Mouse (Mus musculus): ENCODE measurements at regions not wholly inside any gene's neighbourhood (a gene's known extent, or its start where the extent isn't known, plus 50 kb on each side); places are given as distances from the start of the nearest gene placed in this dataset.

DNA sequence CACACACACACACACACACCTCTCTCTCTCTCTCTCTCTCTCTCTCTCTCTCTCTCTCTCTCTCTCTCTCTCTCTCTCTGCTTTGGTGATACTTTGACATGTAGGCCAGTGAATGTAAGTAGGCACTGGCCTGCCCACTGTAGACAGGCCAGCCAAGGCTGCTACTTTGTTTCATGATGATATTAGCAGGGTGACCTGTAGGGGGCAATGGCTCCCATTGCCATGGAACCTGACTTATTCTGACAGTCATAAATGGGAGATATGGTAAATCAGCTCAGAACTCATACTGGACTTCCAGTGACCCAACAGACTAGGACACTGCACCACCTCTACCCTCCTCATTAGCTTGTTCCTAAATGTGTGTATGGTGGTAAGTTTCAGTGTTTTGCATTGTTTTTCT, 235.0 kb upstream of the Gm10192 start:
- DNase-seq (ENCODE audit: low spot score) = no peak
- H3K27me3 ChIP-seq (ENCODE audit: control insufficient read depth, insufficient read depth, low read length) = no peaks in the 10 kb centered on the region

DNA sequence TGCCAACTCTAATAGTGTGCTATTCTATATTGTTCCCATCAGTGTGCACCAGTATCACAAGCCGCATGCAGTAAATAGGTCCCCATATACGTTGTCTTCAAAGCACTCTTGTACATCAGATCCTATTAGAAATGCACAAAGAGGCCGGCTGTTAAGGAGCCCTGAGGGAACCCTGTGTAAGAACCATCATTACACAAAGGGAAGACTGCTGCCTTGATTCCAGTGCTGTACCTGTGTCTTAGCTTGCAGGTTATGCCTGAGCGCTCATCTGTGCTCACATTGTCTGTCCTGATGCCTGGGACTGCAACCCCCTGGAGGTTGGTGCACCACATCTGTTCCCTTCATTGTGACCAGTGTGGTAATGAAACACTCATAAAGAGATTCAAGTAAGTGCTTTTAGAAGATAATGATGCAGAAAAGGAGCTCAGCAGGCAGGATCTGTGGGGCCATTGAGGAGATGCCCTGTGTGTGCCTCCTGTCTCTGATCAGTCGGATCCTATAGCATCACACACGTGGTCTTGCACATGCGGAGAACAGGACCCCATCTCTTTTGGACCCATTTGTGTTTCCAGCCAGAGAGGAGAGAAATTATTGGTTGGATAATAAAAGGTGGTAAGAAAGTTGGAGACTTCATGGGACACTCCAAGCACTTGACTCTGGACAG, 225.8 kb upstream of the Gm10192 start:
- ATAC-seq (ENCODE audit: low FRiP score, low TSS enrichment) (no peak), DNase-seq (ENCODE audit: low spot score) (no peak)
- TF ChIP-seq CTCF (IDR thresholded peaks at IDR 0.05; ENCODE audit: low read depth) = no peak
- no peak for TF ChIP-seq EP300 (optimal IDR thresholded peaks at IDR 0.05)
- Histone ChIP-seq H3K4me2 (replicated peaks; ENCODE audit: low read depth) (no peak overlapping the region), H3K36me3 (ENCODE audit: control insufficient read depth, insufficient read depth, low read length) (no peaks in the 10 kb centered on the region), H3K27ac (replicated peaks) (no peak overlapping the region), H3K4me3 (ENCODE audit: low read depth, low read length) (no peak overlapping the region), H3K9ac (ENCODE audit: low read length) (no peak overlapping the region), H3K27me3 (ENCODE audit: control insufficient read depth, insufficient read depth, low read length) (no peaks in the 10 kb centered on the region), H3K4me1 (replicated peaks; ENCODE audit: control insufficient read depth, insufficient read depth) (no peaks in the 10 kb centered on the region), H3K9me3 (ENCODE audit: control insufficient read depth, low read length) (no peaks in the 10 kb centered on the region)
- WGBS = 87% methylated on average over 7 of the region's 7 CpGs

More for the DNA sequence above, 235.0 kb upstream of the Gm10192 start:
- Histone ChIP-seq H3K4me3 (ENCODE audit: low read depth, low read length) (no peak overlapping the region), H3K36me3 (ENCODE audit: control insufficient read depth, insufficient read depth, low read length) (no peaks in the 10 kb centered on the region), H3K4me1 (replicated peaks; ENCODE audit: control insufficient read depth, insufficient read depth) (no peaks in the 10 kb centered on the region), H3K9me3 (ENCODE audit: control insufficient read depth, low read length) (no peaks in the 10 kb centered on the region), H3K9ac (ENCODE audit: low read length) (no peak overlapping the region), H3K27ac (replicated peaks) (no peak overlapping the region), H3K4me2 (replicated peaks; ENCODE audit: low read depth) (no peak overlapping the region)
- TF ChIP-seq CTCF (IDR thresholded peaks at IDR 0.05; ENCODE audit: low read depth) = peak; percentile 41
- no peak for TF ChIP-seq EP300 (optimal IDR thresholded peaks at IDR 0.05)
- ATAC-seq (ENCODE audit: low FRiP score, low TSS enrichment) = no peak

DNA sequence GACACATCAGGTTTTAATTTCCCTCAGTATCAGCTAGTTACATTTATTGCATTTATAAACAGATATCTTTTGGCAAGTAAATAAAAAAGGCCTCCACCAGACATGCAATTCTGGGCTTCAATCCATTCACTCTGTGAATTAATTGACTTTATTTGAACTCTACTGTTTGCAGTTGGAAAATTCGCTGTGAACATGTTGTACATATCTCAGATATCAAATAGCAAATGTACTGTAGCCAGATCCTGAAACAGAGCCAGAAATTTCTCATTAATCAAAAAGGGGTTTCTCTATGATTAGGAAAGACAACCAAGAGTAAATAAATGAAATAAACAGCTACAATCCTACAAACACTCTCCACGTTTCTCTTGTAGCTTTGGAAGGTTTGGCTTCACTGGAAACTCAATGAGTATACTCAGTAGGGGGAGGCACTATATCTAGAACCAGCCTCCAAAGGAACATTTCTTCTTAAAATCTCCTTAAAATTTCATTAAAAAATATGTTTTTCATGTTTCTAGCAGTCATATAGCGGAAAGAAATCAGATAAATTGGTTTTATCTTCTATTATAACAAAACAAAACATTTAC, 211.8 kb upstream of the Gm10192 start:
- no peak for TF ChIP-seq CTCF (IDR thresholded peaks at IDR 0.05; ENCODE audit: low read depth)
- no peak for TF ChIP-seq EP300 (optimal IDR thresholded peaks at IDR 0.05)
- H3K4me2 ChIP-seq (replicated peaks; ENCODE audit: low read depth) = no peak overlapping the region
- H3K4me1 ChIP-seq (replicated peaks; ENCODE audit: control insufficient read depth, insufficient read depth) = no peaks in the 10 kb centered on the region
- no peaks in the 10 kb centered on the region for H3K36me3 ChIP-seq (ENCODE audit: control insufficient read depth, insufficient read depth, low read length)
- H3K27me3 ChIP-seq (ENCODE audit: control insufficient read depth, insufficient read depth, low read length) = no peaks in the 10 kb centered on the region
- 41% methylated on average over 3 of the region's 3 CpGs for WGBS
- H3K27ac ChIP-seq (replicated peaks) = no peak overlapping the region
- H3K4me3 ChIP-seq (ENCODE audit: low read depth, low read length) = no peak overlapping the region
- no peak overlapping the region for H3K9ac ChIP-seq (ENCODE audit: low read length)
- DNase-seq (ENCODE audit: low spot score) = no peak
- no peak for ATAC-seq (ENCODE audit: low FRiP score, low TSS enrichment)
- no peaks in the 10 kb centered on the region for H3K9me3 ChIP-seq (ENCODE audit: control insufficient read depth, low read length)

DNA sequence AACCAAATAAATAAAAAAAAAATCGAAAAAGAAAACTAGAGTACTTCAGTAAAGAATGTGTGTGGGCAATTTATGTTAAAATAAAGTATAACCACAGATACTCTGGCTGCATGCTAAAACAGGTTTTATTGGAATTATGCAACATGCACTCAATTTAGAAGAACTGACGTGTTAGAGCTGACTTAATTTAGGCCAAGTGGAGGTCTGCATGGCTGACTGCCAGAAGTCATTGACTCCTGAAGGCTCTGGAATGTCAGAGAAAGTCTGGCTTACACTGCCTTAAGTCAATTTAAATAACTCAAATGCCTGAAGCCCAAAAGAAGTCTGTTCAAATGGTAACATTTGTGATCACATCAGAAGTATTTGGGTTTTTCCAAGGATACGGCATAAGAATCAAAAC, 198.1 kb upstream of the Gm10192 start:
- no peak overlapping the region for H3K9ac ChIP-seq (ENCODE audit: low read length)
- H3K4me3 ChIP-seq (ENCODE audit: low read depth, low read length) = no peak overlapping the region
- no peak for TF ChIP-seq CTCF (IDR thresholded peaks at IDR 0.05; ENCODE audit: low read depth)
- no peak for TF ChIP-seq EP300 (optimal IDR thresholded peaks at IDR 0.05)
- 29% methylated on average over 3 of the region's 3 CpGs for WGBS
- H3K27me3 ChIP-seq (ENCODE audit: control insufficient read depth, insufficient read depth, low read length) = no peaks in the 10 kb centered on the region
- DNase-seq (ENCODE audit: low spot score) = no peak
- no peaks in the 10 kb centered on the region for H3K4me1 ChIP-seq (replicated peaks; ENCODE audit: control insufficient read depth, insufficient read depth)
- H3K27ac ChIP-seq (replicated peaks) = no peak overlapping the region
- H3K36me3 ChIP-seq (ENCODE audit: control insufficient read depth, insufficient read depth, low read length) = no peaks in the 10 kb centered on the region
- no peaks in the 10 kb centered on the region for H3K9me3 ChIP-seq (ENCODE audit: control insufficient read depth, low read length)
- ATAC-seq (ENCODE audit: low FRiP score, low TSS enrichment) = no peak
- no peak overlapping the region for H3K4me2 ChIP-seq (replicated peaks; ENCODE audit: low read depth)

DNA sequence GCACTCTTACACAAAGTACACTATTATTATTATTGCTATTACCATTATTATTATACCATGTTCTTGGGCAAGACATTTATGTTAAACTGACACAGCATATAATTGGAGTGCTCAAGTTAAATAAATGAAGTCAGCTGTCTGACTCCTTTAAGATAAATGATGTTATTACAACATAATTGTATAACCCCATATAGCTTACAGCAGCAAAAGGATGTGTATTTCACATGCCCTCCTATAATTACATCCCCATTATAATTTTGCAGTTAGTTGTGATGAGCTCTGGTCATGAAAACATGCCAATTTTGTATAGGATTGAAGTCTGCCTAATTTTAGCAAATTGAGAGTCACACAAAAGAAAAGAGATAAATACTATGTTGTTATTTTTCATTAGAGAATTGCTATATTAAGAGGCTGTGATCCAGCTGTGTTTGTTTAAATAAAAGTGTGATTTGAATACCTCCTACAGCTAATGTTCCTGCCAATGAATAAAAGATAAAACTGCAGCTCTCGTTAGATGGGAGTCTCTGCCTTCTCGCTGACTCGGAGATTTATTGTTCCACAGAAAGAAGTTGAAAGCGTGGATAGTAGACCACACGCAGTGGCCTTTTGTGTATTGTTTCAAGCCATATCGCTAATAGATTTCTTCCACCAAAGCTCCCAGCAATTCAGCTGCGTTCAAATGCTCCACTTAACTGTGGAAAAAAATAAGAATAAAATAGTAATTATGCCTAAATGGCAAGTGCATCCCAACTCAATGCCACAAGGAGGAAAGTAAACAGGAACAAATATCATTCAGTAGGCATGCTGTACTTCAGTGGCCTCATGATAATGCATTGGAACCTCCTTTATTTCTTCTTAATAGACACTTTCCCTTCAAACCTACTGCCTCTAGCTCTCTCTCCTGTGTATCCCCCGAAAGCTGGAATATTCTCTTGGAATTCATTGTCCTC, 194.9 kb upstream of the Gm10192 start:
- Histone ChIP-seq H3K27me3 (ENCODE audit: control insufficient read depth, insufficient read depth, low read length) (no peaks in the 10 kb centered on the region), H3K9me3 (ENCODE audit: control insufficient read depth, low read length) (no peaks in the 10 kb centered on the region), H3K27ac (replicated peaks) (no peak overlapping the region), H3K4me1 (replicated peaks; ENCODE audit: control insufficient read depth, insufficient read depth) (no peaks in the 10 kb centered on the region), H3K4me3 (ENCODE audit: low read depth, low read length) (no peak overlapping the region), H3K4me2 (replicated peaks; ENCODE audit: low read depth) (no peak overlapping the region), H3K9ac (ENCODE audit: low read length) (no peak overlapping the region), H3K36me3 (ENCODE audit: control insufficient read depth, insufficient read depth, low read length) (no peaks in the 10 kb centered on the region)
- DNase-seq (ENCODE audit: low spot score) (no peak), ATAC-seq (ENCODE audit: low FRiP score, low TSS enrichment) (no peak)
- 50% methylated on average over 8 of the region's 8 CpGs for WGBS
- TF ChIP-seq CTCF (IDR thresholded peaks at IDR 0.05; ENCODE audit: low read depth) = no peak
- no peak for TF ChIP-seq EP300 (optimal IDR thresholded peaks at IDR 0.05)
